Mouse (Mus musculus): ENCODE results near the gene C1qc.

GRCm38 (mm10) chr4:136898637-136899036, 5.8 kb upstream of the C1qc start, which contains the start of gene C1qa:
- TF ChIP-seq POLR2A (IDR thresholded peaks at IDR 0.05; ENCODE audit: extremely low read depth, insufficient read depth, low read length) (no peak), CTCF (IDR thresholded peaks at IDR 0.05; ENCODE audit: low read depth, low read length) (no peak)

Data from liver, adult 2 months (tissue).